Mouse (Mus musculus) heart, embryonic 10.5 days (tissue): ENCODE measurements at regions not wholly inside any gene's neighbourhood (a gene's known extent, or its start where the extent isn't known, plus 50 kb on each side); places are given as distances from the start of the nearest gene placed in this dataset.

Experiments
- DNase-seq: peaks from one replicate; pipeline ENCODE4 v3.0.0-alpha.2; 2017; ENCODE audit warnings: low spot score
- H3K27ac ChIP-seq: fragments of 300-500 bp; sonication (generic); 2 replicates; pipeline ENCODE4 v1.5.1; 2016; ENCODE audit warnings: mild to moderate bottlenecking
- H3K27me3 ChIP-seq: fragments of 300-500 bp; sonication (generic); 2 replicates; pipeline ENCODE4 v1.6.1; 2016; ENCODE audit warnings: mild to moderate bottlenecking; ENCODE audit not compliant: poor library complexity, insufficient read depth, severe bottlenecking
- H3K36me3 ChIP-seq: fragments of 300-500 bp; sonication (generic); 2 replicates; pipeline ENCODE4 v1.6.1; 2016; ENCODE audit warnings: mild to moderate bottlenecking, moderate library complexity
- H3K4me1 ChIP-seq: fragments of 300-500 bp; sonication (generic); 2 replicates; pipeline ENCODE4 v1.6.1; 2016; ENCODE audit warnings: mild to moderate bottlenecking
- H3K4me3 ChIP-seq: fragments of 300-500 bp; sonication (generic); 2 replicates; pipeline ENCODE4 v1.5.1; 2016; ENCODE audit warnings: mild to moderate bottlenecking, moderate library complexity
- H3K9me3 ChIP-seq: fragments of 300-500 bp; sonication (generic); 2 replicates; pipeline ENCODE4 v1.6.1; 2016; ENCODE audit warnings: mild to moderate bottlenecking, moderate library complexity
- WGBS: fragments of 180-500 bp; shearing (Covaris S2); methylation state at CpG from one replicate; pipeline ENCODE4 v1.1.7; 2016; 5-methylcytosine and 5-hydroxymethylcytosine counted together

DNA sequence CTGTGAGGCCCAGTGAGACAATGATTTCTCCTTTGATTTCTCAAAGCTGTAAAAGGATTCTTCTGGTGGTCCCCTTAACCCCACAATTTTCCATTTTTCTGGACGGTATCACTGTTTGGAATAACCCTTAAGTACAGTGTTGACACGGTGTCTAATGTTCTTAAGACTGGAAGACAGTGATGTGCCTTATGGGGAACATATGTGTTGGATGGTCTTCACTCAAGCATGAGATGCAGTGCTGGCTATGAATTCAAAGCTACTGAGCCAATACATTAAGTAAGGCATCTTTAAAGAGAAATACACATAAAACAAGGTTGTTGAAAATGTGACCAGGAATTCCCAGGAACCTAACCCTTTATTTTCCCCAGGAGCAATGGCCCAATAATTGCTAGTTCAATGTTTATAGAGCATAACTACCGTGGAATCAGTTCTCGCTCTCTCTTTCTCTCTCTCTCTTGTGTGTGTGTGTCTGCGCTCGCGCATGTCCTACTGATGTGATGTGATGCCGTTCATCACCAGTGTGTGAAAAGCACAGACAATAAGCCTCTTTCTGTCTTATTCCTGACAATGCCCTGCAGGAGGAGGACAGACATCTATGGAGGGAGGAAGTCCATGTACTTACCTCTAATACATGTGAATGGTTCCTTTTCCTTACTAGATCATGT, 125.4 kb upstream of the Peli1 start:
- Histone ChIP-seq H3K27me3 (no peaks in the 10 kb centered on the region), H3K27ac (no peak overlapping the region), H3K36me3 (no peaks in the 10 kb centered on the region), H3K4me3 (no peak overlapping the region), H3K9me3 (no peaks in the 10 kb centered on the region), H3K4me1 (0 out of 2 replicates have a peak, but pooled peaks cover 1% of the 10 kb centered on the region)
- WGBS = 87% methylated on average over 8 of the region's 8 CpGs
- no peak for DNase-seq

- Histone ChIP-seq H3K4me1 (no peaks in the 10 kb centered on the region), H3K9me3 (no peaks in the 10 kb centered on the region), H3K4me3 (no peak overlapping the region), H3K27ac (no peak overlapping the region), H3K36me3 (no peaks in the 10 kb centered on the region), H3K27me3 (no peaks in the 10 kb centered on the region)
- 48% methylated on average over 3 of the region's 3 CpGs for WGBS
- DNase-seq = no peak
Observed at GRCm38 (mm10) chr11:20967321-20967984, 123.6 kb upstream of the Peli1 start.

GRCm38 (mm10) chr11:20968341-20968740, 122.8 kb upstream of the Peli1 start:
- no peaks in the 10 kb centered on the region for H3K4me1 ChIP-seq
- no peak for DNase-seq
- WGBS = 87% methylated on average over 2 of the region's 2 CpGs
- H3K9me3 ChIP-seq = no peaks in the 10 kb centered on the region
- H3K36me3 ChIP-seq = no peaks in the 10 kb centered on the region
- no peak overlapping the region for H3K4me3 ChIP-seq
- H3K27ac ChIP-seq = no peak overlapping the region
- H3K27me3 ChIP-seq = no peaks in the 10 kb centered on the region

DNA sequence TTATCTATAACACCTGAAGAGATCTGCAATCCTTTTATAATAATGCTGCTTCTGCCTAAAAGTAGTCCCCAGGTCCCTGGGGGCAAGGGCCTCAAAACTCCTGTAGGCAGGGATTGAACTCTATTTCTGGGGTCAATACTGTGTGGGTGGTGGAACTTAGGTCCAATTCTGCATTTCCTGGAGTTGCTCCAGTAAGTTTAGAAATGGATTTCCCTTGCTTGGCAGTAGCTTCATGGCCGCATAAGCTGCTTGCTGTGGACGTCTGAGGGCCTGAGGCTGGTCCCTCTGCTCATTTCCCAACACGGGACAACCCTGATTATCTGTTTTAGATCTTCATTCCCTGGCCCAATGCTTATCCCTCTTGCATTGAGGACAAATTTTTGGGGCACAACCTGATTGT, 118.0 kb upstream of the Peli1 start:
- H3K27ac ChIP-seq = no peak overlapping the region
- H3K4me3 ChIP-seq = no peak overlapping the region
- no peaks in the 10 kb centered on the region for H3K4me1 ChIP-seq
- no peaks in the 10 kb centered on the region for H3K36me3 ChIP-seq
- WGBS = 72% methylated on average over 3 of the region's 3 CpGs
- no peaks in the 10 kb centered on the region for H3K9me3 ChIP-seq
- H3K27me3 ChIP-seq = no peaks in the 10 kb centered on the region
- no peak for DNase-seq

- WGBS = 92% methylated on average over 2 of the region's 2 CpGs
- H3K36me3 ChIP-seq = no peaks in the 10 kb centered on the region
- DNase-seq = no peak
Observed at GRCm38 (mm10) chr11:20981588-20981987, 109.5 kb upstream of the Peli1 start.

DNA sequence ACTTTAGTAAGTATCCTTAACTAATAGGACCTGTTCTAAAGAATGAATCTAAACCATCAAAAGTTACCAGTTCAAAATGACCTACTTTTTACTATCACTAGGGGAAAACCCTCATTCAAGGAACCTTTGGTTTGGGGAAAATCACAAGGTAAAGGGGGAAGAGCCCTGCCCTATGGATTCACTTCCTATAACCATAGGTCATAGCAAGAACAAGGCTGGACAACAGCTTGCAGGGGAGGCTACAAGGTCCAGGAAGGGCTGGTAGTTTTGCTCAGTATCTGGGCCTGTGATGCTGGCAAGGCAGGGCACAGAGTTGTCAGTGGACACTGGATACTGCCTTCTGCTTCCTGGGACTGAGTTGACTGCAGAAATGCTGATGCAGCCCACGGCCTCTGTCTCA, 109.1 kb upstream of the Peli1 start:
- H3K27me3 ChIP-seq = no peaks in the 10 kb centered on the region
- no peak overlapping the region for H3K4me3 ChIP-seq
- no peaks in the 10 kb centered on the region for H3K9me3 ChIP-seq
- no peak for DNase-seq
- peaks cover 22% of the 10 kb centered on the region for H3K4me1 ChIP-seq
- H3K27ac ChIP-seq = no peak overlapping the region
- no peaks in the 10 kb centered on the region for H3K36me3 ChIP-seq
- WGBS = 68% methylated on average over 1 of the region's 1 CpGs

More at GRCm38 (mm10) chr11:20981588-20981987, 109.5 kb upstream of the Peli1 start:
- Histone ChIP-seq H3K27ac (no peak overlapping the region), H3K27me3 (no peaks in the 10 kb centered on the region), H3K9me3 (no peaks in the 10 kb centered on the region), H3K4me1 (peaks cover 22% of the 10 kb centered on the region), H3K4me3 (no peak overlapping the region)

- Histone ChIP-seq H3K4me1 (peaks cover 22% of the 10 kb centered on the region), H3K9me3 (no peaks in the 10 kb centered on the region), H3K4me3 (no peak overlapping the region), H3K27me3 (no peaks in the 10 kb centered on the region), H3K27ac (no peak overlapping the region), H3K36me3 (no peaks in the 10 kb centered on the region)
- 57% methylated on average over 6 of the region's 6 CpGs for WGBS
- no peak for DNase-seq
Observed at GRCm38 (mm10) chr11:20982500-20982899, 108.6 kb upstream of the Peli1 start.

- 31% methylated on average over 6 of the region's 6 CpGs for WGBS
- H3K9me3 ChIP-seq = no peaks in the 10 kb centered on the region
- H3K27ac ChIP-seq = no peak overlapping the region
- H3K4me1 ChIP-seq = peaks cover 22% of the 10 kb centered on the region
- no peak for DNase-seq
- H3K27me3 ChIP-seq = no peaks in the 10 kb centered on the region
- H3K36me3 ChIP-seq = no peaks in the 10 kb centered on the region
- H3K4me3 ChIP-seq = no peak overlapping the region
Observed at GRCm38 (mm10) chr11:20985069-20985759, 105.9 kb upstream of the Peli1 start.

DNA sequence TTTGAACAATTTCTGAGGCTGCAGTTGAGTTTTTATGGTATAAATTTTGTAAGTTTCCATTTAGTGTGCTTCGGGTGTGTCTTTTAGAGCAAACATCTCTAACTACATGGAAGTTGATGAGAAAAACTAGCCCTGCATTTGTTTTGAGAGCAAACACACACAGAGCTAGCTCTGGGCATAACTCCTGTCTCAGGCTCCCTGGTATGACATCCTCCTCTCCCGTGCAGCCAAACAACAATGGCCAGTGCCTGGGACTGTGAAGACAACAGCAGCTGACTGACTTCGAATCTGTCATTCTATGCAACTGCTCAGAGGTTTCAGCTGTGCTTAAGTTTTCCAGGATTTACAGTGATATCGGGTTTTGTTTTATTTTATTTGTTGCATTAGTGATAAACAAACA, 105.3 kb upstream of the Peli1 start:
- 56% methylated on average over 4 of the region's 4 CpGs for WGBS
- Histone ChIP-seq H3K27me3 (no peaks in the 10 kb centered on the region), H3K4me1 (peaks cover 22% of the 10 kb centered on the region), H3K36me3 (no peaks in the 10 kb centered on the region), H3K9me3 (no peaks in the 10 kb centered on the region), H3K27ac (no peak overlapping the region), H3K4me3 (no peak overlapping the region)
- no peak for DNase-seq

DNA sequence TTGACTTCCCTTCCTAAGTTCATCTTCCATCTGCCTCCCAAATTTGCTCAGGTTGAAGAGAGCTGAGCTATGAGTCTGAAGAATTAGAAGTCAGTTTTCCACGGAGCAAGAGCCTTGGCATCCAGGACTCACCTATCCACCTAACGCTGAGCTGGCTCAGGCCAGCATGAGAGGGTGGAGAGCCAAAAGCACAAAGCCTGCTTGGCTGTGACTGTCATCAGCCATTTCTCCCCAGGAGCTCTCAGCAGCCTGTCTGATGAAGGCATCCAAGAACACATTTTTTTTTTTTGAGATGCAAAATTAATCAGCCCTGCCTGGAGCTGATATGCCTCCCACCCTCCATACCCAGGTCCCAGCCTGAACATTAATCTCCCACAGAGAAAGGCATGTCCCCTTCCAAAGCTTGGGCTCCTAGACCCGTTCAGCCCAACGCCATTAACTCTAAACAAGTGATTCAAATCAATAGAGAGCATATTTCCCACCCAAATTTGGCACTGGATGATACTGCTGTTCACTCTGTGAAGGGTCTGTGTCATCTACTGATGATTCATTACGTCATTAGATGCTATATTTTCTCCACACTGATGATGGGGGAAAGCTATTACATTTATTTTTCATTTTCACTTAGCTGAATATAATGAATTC, 103.8 kb upstream of the Peli1 start:
- WGBS = 72% methylated on average over 5 of the region's 5 CpGs
- Histone ChIP-seq H3K36me3 (no peaks in the 10 kb centered on the region), H3K9me3 (no peaks in the 10 kb centered on the region), H3K27ac (no peak overlapping the region), H3K4me3 (no peak overlapping the region), H3K4me1 (peaks cover 18% of the 10 kb centered on the region), H3K27me3 (no peaks in the 10 kb centered on the region)
- no peak for DNase-seq

GRCm38 (mm10) chr11:20987841-20988251, 103.2 kb upstream of the Peli1 start:
- DNase-seq = no peak
- WGBS = 85% methylated on average over 11 of the region's 11 CpGs

DNA sequence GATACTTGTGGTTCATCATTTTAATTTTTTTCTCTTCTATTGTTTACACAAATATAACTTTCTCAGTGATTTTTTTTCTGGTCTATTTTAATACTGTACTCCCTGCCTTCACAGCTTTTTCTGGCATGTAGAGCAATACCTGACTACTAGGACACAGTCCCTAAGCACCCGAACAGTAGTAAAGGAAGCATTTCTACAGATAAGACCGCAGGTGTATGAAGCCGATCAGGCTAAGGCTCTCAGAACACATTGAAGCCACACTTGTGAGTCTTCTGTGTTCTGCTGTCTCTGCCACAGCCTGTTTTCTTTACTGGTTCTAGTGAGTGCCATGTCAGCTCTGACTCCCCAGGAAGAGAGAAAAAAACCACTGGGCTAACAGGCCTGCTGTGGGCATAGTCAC, 102.2 kb upstream of the Peli1 start:
- no peaks in the 10 kb centered on the region for H3K9me3 ChIP-seq
- no peak overlapping the region for H3K4me3 ChIP-seq
- H3K36me3 ChIP-seq = no peaks in the 10 kb centered on the region
- no peak for DNase-seq
- WGBS = 73% methylated on average over 3 of the region's 3 CpGs
- H3K27me3 ChIP-seq = no peaks in the 10 kb centered on the region
- peaks cover 12% of the 10 kb centered on the region; the same call in 1 of the 2 replicates for H3K4me1 ChIP-seq
- no peak overlapping the region for H3K27ac ChIP-seq

More at GRCm38 (mm10) chr11:20987841-20988251, 103.2 kb upstream of the Peli1 start:
- H3K27me3 ChIP-seq = no peaks in the 10 kb centered on the region
- no peaks in the 10 kb centered on the region for H3K36me3 ChIP-seq
- no peak overlapping the region for H3K27ac ChIP-seq
- H3K4me1 ChIP-seq = peaks cover 16% of the 10 kb centered on the region; the same call in 1 of the 2 replicates
- H3K4me3 ChIP-seq = no peak overlapping the region
- no peaks in the 10 kb centered on the region for H3K9me3 ChIP-seq

DNA sequence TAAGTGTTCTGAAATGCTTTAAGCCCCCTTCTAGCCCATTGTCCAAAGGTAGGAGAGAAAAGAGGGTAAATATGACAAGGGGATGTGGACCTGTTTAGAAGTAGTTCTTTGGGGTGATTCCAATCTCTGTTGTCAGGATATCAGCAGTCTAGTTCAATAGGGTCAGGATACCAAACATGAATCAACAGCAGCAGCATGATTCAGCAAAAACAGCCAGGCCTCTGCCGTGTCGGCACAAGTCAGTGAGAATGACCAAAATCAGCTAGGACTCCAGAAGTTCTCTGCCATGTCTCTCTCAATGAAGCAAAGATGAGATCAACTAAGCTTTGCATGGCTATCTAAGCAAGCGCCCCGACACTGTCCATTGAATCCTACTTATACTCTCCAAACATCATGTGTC, 97.5 kb upstream of the Peli1 start:
- WGBS = 85% methylated on average over 4 of the region's 4 CpGs
- Histone ChIP-seq H3K4me1 (0 out of 2 replicates have a peak, but pooled peaks cover 3% of the 10 kb centered on the region), H3K27ac (no peak overlapping the region), H3K4me3 (no peak overlapping the region), H3K9me3 (no peaks in the 10 kb centered on the region), H3K36me3 (no peaks in the 10 kb centered on the region), H3K27me3 (no peaks in the 10 kb centered on the region)
- DNase-seq = no peak
